Comparison of ENCODE assay signal across 19 mouse cellular contexts in genomic region chr6:126791488-126791887, GRCm38 (mm10). TPM values are rescaled to one million over a fixed set of nuclear protein-coding genes. Genes with fewer than 3 reads are reported as not detected.
DNase-seq lines count a peak whose midpoint lies in the region; ATAC-seq and TF ChIP-seq lines count a peak whose summit lies in the region.
"Had no signal": no experiment of that assay in that cellular context is flagged by ENCODE, and none has a peak within 500 bp of the region (broad histone marks: within the 10 kb centered on the region; RNA-seq: fewer than 3 reads in every experiment).

No protein-coding gene starts in this region.

- ATAC-seq in heart, embryonic 13.5 days (ENCODE audit: extremely low read depth, insufficient number of reproducible peaks, low FRiP score, low TSS enrichment) = no peak
- ATAC-seq in kidney, postnatal 0 days (replicated peaks; ENCODE audit: low FRiP score, low read depth) = no peak
- no peak for ATAC-seq in kidney, embryonic 14.5 days (ENCODE audit: low FRiP score, low TSS enrichment)
- ATAC-seq in inflammation-experienced regulatory T-cells, adult 6 months = peak; percentile 72
- no peak for ATAC-seq in intestine, embryonic 15.5 days
- ATAC-seq: forebrain, embryonic 14.5 days; hindbrain, embryonic 16.5 days; intestine, postnatal 0 days had no signal

- H3K4me3 ChIP-seq in heart, embryonic 13.5 days = no peak overlapping the region
- no peak overlapping the region for H3K4me3 ChIP-seq in heart, adult 2 months
- no peak overlapping the region for H3K4me3 ChIP-seq in kidney, postnatal 0 days (replicated peaks; ENCODE audit: low read depth, low read length)
- H3K4me3 ChIP-seq in kidney, embryonic 14.5 days (ENCODE audit: low read length) = no peak overlapping the region
- no peak overlapping the region for H3K4me3 ChIP-seq in intestine, embryonic 15.5 days (replicated peaks)
- H3K4me3 ChIP-seq: neural tube, embryonic 12.5 days had no signal

- intact Hi-C loops in heart, adult 2 months (cut with DNase I) = loop anchor here (5.0 kb wide), 1 partner anchor 146 kb away; the partner anchor contains the start of genes D6Wsu163e and Rad51ap1

- peak overlapping the region; percentile 65 for H3K4me2 ChIP-seq in heart, embryonic 13.5 days
- H3K4me2 ChIP-seq in kidney, postnatal 0 days (ENCODE audit: low read length) = peak overlapping the region; percentile 43; the same call in 1 of the 2 replicates
- no peak overlapping the region for H3K4me2 ChIP-seq in kidney, embryonic 14.5 days (replicated peaks; ENCODE audit: low read depth, low read length)
- no peak overlapping the region for H3K4me2 ChIP-seq in intestine, embryonic 15.5 days (replicated peaks)

- H3K27me3 ChIP-seq in heart, embryonic 13.5 days (replicated peaks) = 0 out of 2 replicates have a peak, but pooled peaks cover 4% of the 10 kb centered on the region
- H3K27me3 ChIP-seq in heart, adult 2 months (ENCODE audit: control insufficient read depth, insufficient read depth, low read length) = no peaks in the 10 kb centered on the region
- no peaks in the 10 kb centered on the region for H3K27me3 ChIP-seq in kidney, postnatal 0 days (ENCODE audit: insufficient read depth, low read length)
- H3K27me3 ChIP-seq in kidney, embryonic 14.5 days (ENCODE audit: control insufficient read depth, insufficient read depth, low read length) = no peaks in the 10 kb centered on the region
- H3K27me3 ChIP-seq in intestine, embryonic 15.5 days (replicated peaks) = no peaks in the 10 kb centered on the region
- H3K27me3 ChIP-seq: neural tube, embryonic 12.5 days had no signal

- H3K9me3 ChIP-seq in heart, embryonic 13.5 days = peaks cover 6% of the 10 kb centered on the region; the same call in 1 of the 2 replicates
- no peaks in the 10 kb centered on the region for H3K9me3 ChIP-seq in kidney, postnatal 0 days (replicated peaks; ENCODE audit: low read length)
- no peaks in the 10 kb centered on the region for H3K9me3 ChIP-seq in kidney, embryonic 14.5 days (ENCODE audit: control insufficient read depth, low read length)
- H3K9me3 ChIP-seq in intestine, embryonic 15.5 days = no peaks in the 10 kb centered on the region
- H3K9me3 ChIP-seq: hindbrain, embryonic 10.5 days had no signal

- 34% methylated on average over 4 of the region's 4 CpGs for WGBS in heart, embryonic 13.5 days
- WGBS in heart, adult 2 months = 20% methylated on average over 4 of the region's 4 CpGs
- WGBS in kidney, postnatal 0 days = 22% methylated on average over 4 of the region's 4 CpGs
- 21% methylated on average over 4 of the region's 4 CpGs for WGBS in kidney, embryonic 14.5 days
- 29% methylated on average over 4 of the region's 4 CpGs for WGBS in intestine, embryonic 15.5 days

- no peak for TF ChIP-seq EP300 in heart, adult 2 months (IDR thresholded peaks at IDR 0.05; ENCODE audit: insufficient read depth, low read depth, low read length)

- no peaks in the 10 kb centered on the region for H3K4me1 ChIP-seq in heart, embryonic 13.5 days
- no peaks in the 10 kb centered on the region for H3K4me1 ChIP-seq in heart, adult 2 months (ENCODE audit: control insufficient read depth, insufficient read depth, low read length)
- H3K4me1 ChIP-seq in kidney, postnatal 0 days (replicated peaks; ENCODE audit: insufficient read depth, low read length) = no peaks in the 10 kb centered on the region
- H3K4me1 ChIP-seq in kidney, embryonic 14.5 days (ENCODE audit: control insufficient read depth, insufficient read depth, low read length) = 0 out of 2 replicates have a peak, but pooled peaks cover 6% of the 10 kb centered on the region
- H3K4me1 ChIP-seq in intestine, embryonic 15.5 days (replicated peaks) = no peaks in the 10 kb centered on the region
- H3K4me1 ChIP-seq: hindbrain, embryonic 10.5 days; neural tube, embryonic 12.5 days had no signal

- no peak overlapping the region for H3K9ac ChIP-seq in heart, embryonic 13.5 days
- no peak overlapping the region for H3K9ac ChIP-seq in heart, adult 2 months (ENCODE audit: low read depth, low read length)
- no peak overlapping the region for H3K9ac ChIP-seq in kidney, postnatal 0 days (ENCODE audit: low read depth, low read length)
- no peak overlapping the region for H3K9ac ChIP-seq in kidney, embryonic 14.5 days (ENCODE audit: low read depth, low read length)
- no peak overlapping the region for H3K9ac ChIP-seq in intestine, embryonic 15.5 days
- H3K9ac ChIP-seq: liver, embryonic 14.5 days; neural tube, embryonic 12.5 days had no signal

- no peak for TF ChIP-seq CTCF in heart, adult 2 months (IDR thresholded peaks at IDR 0.05)
- TF ChIP-seq CTCF in kidney, postnatal 0 days (IDR thresholded peaks at IDR 0.05; ENCODE audit: low read depth) = no peak

- DNase-seq in heart, adult 2 months = no peak
- DNase-seq in kidney, postnatal 0 days (ENCODE audit: low spot score) = peak; percentile 7
- peak; percentile 12 for DNase-seq in CD4-positive, CD25-positive, alpha-beta regulatory T cell, adult 2 months (ENCODE audit: low read depth, low spot score)
- DNase-seq in urinary bladder, postnatal 25 days (ENCODE audit: low spot score) = no peak
- DNase-seq: cerebellum, adult 2 months; gastrocnemius, adult 2 months had no signal

- TF ChIP-seq POLR2A in heart, adult 2 months (IDR thresholded peaks at IDR 0.05; ENCODE audit: insufficient read depth, low read depth, low read length) = no peak

- no peaks in the 10 kb centered on the region for H3K79me2 ChIP-seq in heart, adult 2 months (replicated peaks; ENCODE audit: control insufficient read depth, insufficient read depth, low read length)

- no peaks in the 10 kb centered on the region for H3K36me3 ChIP-seq in heart, embryonic 13.5 days
- no peaks in the 10 kb centered on the region for H3K36me3 ChIP-seq in heart, adult 2 months (ENCODE audit: control insufficient read depth, insufficient read depth, low read length)
- H3K36me3 ChIP-seq in kidney, postnatal 0 days (ENCODE audit: insufficient read depth, low read length) = no peaks in the 10 kb centered on the region
- no peaks in the 10 kb centered on the region for H3K36me3 ChIP-seq in kidney, embryonic 14.5 days (ENCODE audit: control insufficient read depth, insufficient read depth, low read length)
- H3K36me3 ChIP-seq in intestine, embryonic 15.5 days = no peaks in the 10 kb centered on the region
- H3K36me3 ChIP-seq: G1E; hindbrain, embryonic 10.5 days; neural tube, embryonic 12.5 days had no signal

- H3K27ac ChIP-seq in heart, embryonic 13.5 days (replicated peaks) = no peak overlapping the region
- no peak overlapping the region for H3K27ac ChIP-seq in heart, adult 2 months
- H3K27ac ChIP-seq in kidney, postnatal 0 days = no peak overlapping the region
- H3K27ac ChIP-seq in kidney, embryonic 14.5 days (ENCODE audit: low read depth, low read length) = no peak overlapping the region
- H3K27ac ChIP-seq in intestine, embryonic 15.5 days = no peak overlapping the region
- H3K27ac ChIP-seq: gastrocnemius, adult 2 months; hindbrain, embryonic 10.5 days; layer of hippocampus, adult 2 months; liver, embryonic 14.5 days; neural tube, embryonic 12.5 days had no signal

RNA-seq across cellular contexts. Expression of gene Kcna6, which starts 51.0 kb away (rescaled TPM):
- 0.61 and 1.4 TPM in 2 replicates for polyA plus RNA-seq in heart, embryonic 13.5 days (2015; fragmentation: Nextera tagmentation; extraction: Ambion mirVana)
- 1 to 10 TPM; 1.2 TPM for total RNA-seq in heart, adult 2 months (2021)
- polyA plus RNA-seq in heart, adult 2 months (2012; rRNA removed) = 1.1 and 1.2 TPM in 2 replicates
- polyA plus RNA-seq in kidney, postnatal 0 days (2015; fragmentation: Nextera tagmentation; extraction: Ambion mirVana) = 1.4 and 2.1 TPM in 2 replicates
- 1.3 and 2.5 TPM in 2 replicates for polyA plus RNA-seq in kidney, embryonic 14.5 days (2014; fragmentation: Nextera tagmentation; extraction: Ambion mirVana)
- polyA plus RNA-seq in inflammation-experienced regulatory T-cells, adult 6 months (2017; shearing (Covaris generic)) = not detected
- 2.6 and 2.9 TPM in 2 replicates for polyA plus RNA-seq in intestine, embryonic 15.5 days (2015; fragmentation: Nextera tagmentation; extraction: Ambion mirVana)
- total RNA-seq: megakaryocyte-erythroid progenitor cell, adult 5-6 weeks had no signal
- polyA plus RNA-seq: G1E had no signal

RNA-seq across cellular contexts. Expression of gene Ndufa9, which starts 57.4 kb away (rescaled TPM):
- 329 and 372 TPM in 2 replicates for polyA plus RNA-seq in heart, embryonic 13.5 days (2015; fragmentation: Nextera tagmentation; extraction: Ambion mirVana)
- total RNA-seq in heart, adult 2 months (2021) = 100 to 1,000 TPM; 667 to 776 TPM
- 522 and 660 TPM in 2 replicates for polyA plus RNA-seq in heart, adult 2 months (2012; rRNA removed)
- polyA plus RNA-seq in kidney, postnatal 0 days (2015; fragmentation: Nextera tagmentation; extraction: Ambion mirVana) = 298 and 340 TPM in 2 replicates
- 203 and 210 TPM in 2 replicates for polyA plus RNA-seq in kidney, embryonic 14.5 days (2014; fragmentation: Nextera tagmentation; extraction: Ambion mirVana)
- 100 to 1,000 TPM; 157 to 186 (median 185) TPM for polyA plus RNA-seq in inflammation-experienced regulatory T-cells, adult 6 months (2017; shearing (Covaris generic))
- polyA plus RNA-seq in intestine, embryonic 15.5 days (2015; fragmentation: Nextera tagmentation; extraction: Ambion mirVana) = 278 and 295 TPM in 2 replicates

Comparison
In these comparisons a context has a peak if more than half of its experiments do, and no peak if none do; other contexts are left out.
1. H3K4me2 ChIP-seq: peak in heart, embryonic 13.5 days (single experiment) and kidney, postnatal 0 days (single experiment); none in kidney, embryonic 14.5 days (single experiment) and intestine, embryonic 15.5 days (single experiment).
2. DNase-seq: peak in kidney, postnatal 0 days (single experiment) and CD4-positive, CD25-positive, alpha-beta regulatory T cell, adult 2 months (single experiment); none in heart, adult 2 months (0 of 2) and urinary bladder, postnatal 25 days (single experiment).